Mouse (Mus musculus) heart, postnatal 0 days (tissue): ENCODE measurements around the gene Med27.

ENCODE experiments used
- CTCF ChIP-seq: IDR thresholded peaks from 2 replicates; pipeline ENCODE4 v1.5.1; 2016; ENCODE audit warnings: antibody characterized with exemption, control low read depth, low read depth
- EP300 ChIP-seq: IDR thresholded peaks from 2 replicates; pipeline ENCODE4 v1.6.1; 2016; ENCODE audit warnings: antibody characterized with exemption, low read depth

DNA sequence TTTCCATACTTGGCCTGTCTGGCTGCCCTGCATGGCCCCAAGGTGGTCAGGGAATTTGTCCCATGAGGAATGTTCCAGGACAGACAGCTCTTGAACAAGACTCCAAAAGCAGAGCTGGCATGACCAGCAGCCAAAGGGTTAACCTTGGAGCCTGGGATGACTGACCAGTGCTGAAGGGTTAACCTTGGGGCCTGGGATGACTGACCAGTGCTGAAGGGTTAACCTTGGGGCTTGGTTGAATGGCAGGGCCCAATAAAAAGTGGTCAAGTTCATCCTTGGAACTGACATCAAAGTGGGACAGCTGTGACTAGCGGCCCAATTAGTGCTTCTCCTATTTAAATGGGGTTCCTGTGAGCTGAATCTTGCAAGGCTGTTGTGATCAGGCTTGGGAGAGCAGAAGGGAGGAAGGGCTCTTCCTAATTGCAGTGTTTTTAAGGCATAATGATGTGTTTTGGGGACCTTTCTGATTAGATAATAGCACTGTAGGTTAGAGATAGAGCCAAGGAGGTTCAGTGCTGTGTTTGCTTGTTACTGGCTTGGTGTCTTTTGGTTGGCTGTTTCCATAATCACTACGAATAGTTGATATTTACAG lies 97.1 kb downstream of the Med27 start:
- TF ChIP-seq EP300 (no peak), CTCF (no peak)
